ENCODE assay signal across 24 mouse cellular contexts in genomic region chr8:10894306-10894705, GRCm38 (mm10).
A peak's percentile ranks its signal among the peaks of the same experiment; 100 is the strongest.
DNase-seq lines count a peak whose midpoint lies in the region; ATAC-seq and TF ChIP-seq lines count a peak whose summit lies in the region.
"Had no signal": no experiment of that assay in that cellular context is flagged by ENCODE, and none has a peak within 500 bp of the region (broad histone marks: within the 10 kb centered on the region; RNA-seq: fewer than 3 reads in every experiment).

No protein-coding gene starts in this region.

- ATAC-seq in lung, embryonic 16.5 days (ENCODE audit: low read depth), result peak; percentile 20; the same call in 1 of the 2 replicates
- ATAC-seq in megakaryocyte, adult 5-6 weeks (ENCODE audit: poor library complexity, severe bottlenecking), result no peak
- ATAC-seq in hindbrain, embryonic 13.5 days (ENCODE audit: low FRiP score), result no peak
- ATAC-seq: forebrain, embryonic 14.5 days had no signal

- no peak overlapping the region for H3K4me3 ChIP-seq in lung, embryonic 16.5 days (ENCODE audit: low read length)
- H3K4me3 ChIP-seq in lung, adult 2 months (replicated peaks; ENCODE audit: extremely low read depth, low read depth, low read length), result no peak overlapping the region
- peak overlapping the region; percentile 44 for H3K4me3 ChIP-seq in megakaryocyte, embryonic 14.5 days (replicated peaks)
- H3K4me3 ChIP-seq in hindbrain, embryonic 13.5 days, result no peak overlapping the region
- H3K4me3 ChIP-seq: embryonic facial prominence, embryonic 13.5 days; embryonic facial prominence, embryonic 15.5 days; erythroblast, embryonic 14.5 days; forebrain, embryonic 10.5 days; forebrain, embryonic 12.5 days had no signal

- no peaks in the 10 kb centered on the region for H3K9me3 ChIP-seq in lung, embryonic 16.5 days (ENCODE audit: control insufficient read depth, low read length)
- no peaks in the 10 kb centered on the region for H3K9me3 ChIP-seq in megakaryocyte, embryonic 14.5 days
- no peaks in the 10 kb centered on the region for H3K9me3 ChIP-seq in hindbrain, embryonic 13.5 days
- H3K9me3 ChIP-seq: embryonic facial prominence, embryonic 13.5 days; embryonic facial prominence, embryonic 15.5 days; forebrain, embryonic 10.5 days; forebrain, embryonic 12.5 days had no signal

- DNase-seq in lung, adult 2 months, result no peak
- peak; percentile 49 for DNase-seq in lung, postnatal 10 days
- DNase-seq in lung, postnatal 36 days, result peak; percentile 38
- no peak for DNase-seq in layer of hippocampus, adult 9-11 months
- DNase-seq: adrenal gland, adult 2 months; adrenal gland, postnatal 10 days; adrenal gland, postnatal 25 days; cerebellum, adult 11 months; cerebellum, adult 18-20 months; cerebellum, adult 8-10 months; cerebellum, adult 9-11 months; cerebellum, postnatal 14 days; cerebellum, postnatal 36 days; embryo, embryonic 11 days had no signal

- H3K36me3 ChIP-seq in lung, embryonic 16.5 days (ENCODE audit: control insufficient read depth, insufficient read depth, low read length), result no peaks in the 10 kb centered on the region
- H3K36me3 ChIP-seq in megakaryocyte, embryonic 14.5 days (replicated peaks; ENCODE audit: low read length), result no peaks in the 10 kb centered on the region
- no peaks in the 10 kb centered on the region for H3K36me3 ChIP-seq in hindbrain, embryonic 13.5 days
- H3K36me3 ChIP-seq: embryonic facial prominence, embryonic 13.5 days; embryonic facial prominence, embryonic 15.5 days; forebrain, embryonic 10.5 days; forebrain, embryonic 12.5 days had no signal

- H3K4me1 ChIP-seq in lung, embryonic 16.5 days (replicated peaks; ENCODE audit: control insufficient read depth, insufficient read depth, low read length), result peaks cover 7% of the 10 kb centered on the region
- H3K4me1 ChIP-seq in lung, adult 2 months (ENCODE audit: control insufficient read depth, insufficient read depth, low read length), result no peaks in the 10 kb centered on the region; the same call in 1 of the 2 replicates
- H3K4me1 ChIP-seq in megakaryocyte, embryonic 14.5 days, result peaks cover 58% of the 10 kb centered on the region
- peaks cover 23% of the 10 kb centered on the region for H3K4me1 ChIP-seq in hindbrain, embryonic 13.5 days (replicated peaks)

- H3K27ac ChIP-seq in lung, embryonic 16.5 days (ENCODE audit: low read length), result no peak overlapping the region
- H3K27ac ChIP-seq in hindbrain, embryonic 13.5 days, result no peak overlapping the region
- H3K27ac ChIP-seq: embryonic facial prominence, embryonic 13.5 days; embryonic facial prominence, embryonic 15.5 days; forebrain, embryonic 10.5 days; forebrain, embryonic 12.5 days had no signal

- 55% methylated on average over 5 of the region's 5 CpGs for WGBS in lung, embryonic 16.5 days
- WGBS in lung, adult 2 months, result 56% methylated on average over 5 of the region's 5 CpGs
- WGBS in hindbrain, embryonic 13.5 days, result 78% methylated on average over 5 of the region's 5 CpGs

- no peaks in the 10 kb centered on the region; the same call in 1 of the 2 replicates for H3K27me3 ChIP-seq in lung, embryonic 16.5 days (ENCODE audit: control insufficient read depth, insufficient read depth, low read depth, low read length)
- H3K27me3 ChIP-seq in megakaryocyte, embryonic 14.5 days (replicated peaks), result peaks cover 47% of the 10 kb centered on the region
- 0 out of 2 replicates have a peak, but pooled peaks cover 3% of the 10 kb centered on the region for H3K27me3 ChIP-seq in hindbrain, embryonic 13.5 days
- H3K27me3 ChIP-seq: embryonic facial prominence, embryonic 13.5 days; embryonic facial prominence, embryonic 15.5 days; forebrain, embryonic 12.5 days had no signal

- no peak for TF ChIP-seq CTCF in lung, adult 2 months (IDR thresholded peaks at IDR 0.05; ENCODE audit: insufficient read depth, low read length)

- no peak for TF ChIP-seq POLR2A in lung, adult 2 months (IDR thresholded peaks at IDR 0.05; ENCODE audit: borderline replicate concordance, extremely low read depth, low read depth, low read length)

- no peak overlapping the region for H3K9ac ChIP-seq in lung, embryonic 16.5 days (ENCODE audit: low read length)
- H3K9ac ChIP-seq in hindbrain, embryonic 13.5 days, result no peak overlapping the region
- H3K9ac ChIP-seq: embryonic facial prominence, embryonic 13.5 days; embryonic facial prominence, embryonic 15.5 days; forebrain, embryonic 12.5 days had no signal

- H3K4me2 ChIP-seq in lung, embryonic 16.5 days (ENCODE audit: low read depth, low read length), result no peak overlapping the region
- H3K4me2 ChIP-seq in hindbrain, embryonic 13.5 days, result no peak overlapping the region
- H3K4me2 ChIP-seq: embryonic facial prominence, embryonic 13.5 days; embryonic facial prominence, embryonic 15.5 days; forebrain, embryonic 12.5 days had no signal

Comparison
In these comparisons a context has a peak if more than half of its experiments do, and no peak if none do; other contexts are left out.
1. DNase-seq: peak in lung, postnatal 10 days (single experiment) and lung, postnatal 36 days (single experiment); none in lung, adult 2 months (single experiment) and layer of hippocampus, adult 9-11 months (single experiment).